Mouse (Mus musculus): ENCODE results near the gene 4930558K02Rik. TPM values are rescaled to one million over a fixed set of nuclear protein-coding genes. Genes with fewer than 3 reads are reported as not detected.

Gene 4930558K02Rik
- total and polyA plus RNA-seq, 3 experiments, result not detected

DNA sequence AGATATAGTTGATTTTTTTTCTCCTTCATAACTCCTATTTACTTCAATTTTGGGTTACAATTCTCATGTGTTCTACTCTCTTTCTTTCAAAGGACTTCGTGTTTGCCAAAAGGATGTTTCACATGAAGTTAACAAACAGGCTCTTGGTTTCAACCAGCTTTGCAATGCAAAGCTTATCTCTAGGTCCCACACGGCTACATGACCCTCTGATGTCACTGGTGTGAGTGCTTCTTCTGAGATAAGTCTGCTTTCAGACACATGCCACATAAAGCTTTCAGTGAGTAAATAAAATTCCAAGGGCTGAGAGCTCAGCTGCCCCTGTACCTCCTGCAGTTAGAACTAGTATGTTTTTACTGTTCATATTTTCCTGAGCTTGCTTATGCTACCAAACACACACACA, 84.9 kb downstream of the 4930558K02Rik start:
- TF ChIP-seq JUN (IDR thresholded peaks at IDR 0.05; ENCODE audit: insufficient read depth, low read depth, low read length), result no peak
- no peak for TF ChIP-seq MAZ (IDR thresholded peaks at IDR 0.05; ENCODE audit: low read depth, low read length)
- no peak for TF ChIP-seq CHD1 (IDR thresholded peaks at IDR 0.05; ENCODE audit: low read depth, low read length)
- TF ChIP-seq MEF2A (IDR thresholded peaks at IDR 0.05; ENCODE audit: borderline replicate concordance, low read depth, low read length), result no peak
- TF ChIP-seq PAX5 (IDR thresholded peaks at IDR 0.05; ENCODE audit: low read length), result no peak
- no peak for TF ChIP-seq UBTF (IDR thresholded peaks at IDR 0.05; ENCODE audit: low read depth, low read length)
- no peak for TF ChIP-seq CHD2 (IDR thresholded peaks at IDR 0.05; ENCODE audit: low read length)
- dilution Hi-C loops (cut with MboI; ENCODE audit: extremely low pct_ligation_motif_present, extremely low pct_unique_long_range_greater_than_20kb, low sequenced_read_pairs), result no loop called here
- no peaks in the 10 kb centered on the region for H3K9me3 ChIP-seq (replicated peaks; ENCODE audit: low read length)

DNA sequence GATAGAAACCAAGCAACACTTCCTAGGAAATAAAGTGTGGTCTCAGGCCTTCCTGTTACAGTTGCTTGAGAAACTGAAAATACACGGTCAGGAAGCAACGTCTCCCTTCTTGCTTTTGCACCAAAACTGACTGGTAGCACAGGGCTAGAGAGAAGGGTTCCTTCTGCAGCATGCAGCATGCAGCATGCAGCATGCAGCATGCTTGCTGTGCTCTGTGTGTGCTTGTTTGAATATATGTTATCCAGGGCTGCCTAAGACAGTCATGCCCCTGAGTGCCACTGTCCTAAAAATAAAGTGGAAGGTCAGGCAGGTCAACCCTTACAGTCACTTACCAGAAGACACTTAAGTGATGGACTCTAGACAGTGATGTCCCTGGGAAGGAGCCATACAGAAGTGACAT, 85.3 kb downstream of the 4930558K02Rik start:
- no peak overlapping the region for H3K4me3 ChIP-seq (replicated peaks in 1 of 3; ENCODE audit: low read depth in 2 of 3, low read length in 2 of 3, poor library complexity in 1 of 3)
- no peaks in the 10 kb centered on the region for H3K79me2 ChIP-seq (replicated peaks; ENCODE audit: control insufficient read depth, extremely low read depth, insufficient read depth, poor library complexity, severe bottlenecking)
- no peaks in the 10 kb centered on the region for H3K27me3 ChIP-seq (replicated peaks)
- no peak overlapping the region; the same call in 1 of the 2 replicates for H3K9ac ChIP-seq (ENCODE audit: insufficient read depth, low read depth)
- H3K27ac ChIP-seq (ENCODE audit: insufficient read depth, low read depth), result peak overlapping the region; percentile 62
- H3K4me2 ChIP-seq (ENCODE audit: insufficient read depth, low read depth, poor library complexity, severe bottlenecking), result peak overlapping the region; percentile 38
- in situ Hi-C loops (cut with MboI; ENCODE audit: low pct_ligation_motif_present, low pct_unique_long_range_greater_than_20kb, low sequenced_read_pairs), result no loop called here
- DNase-seq (ENCODE audit: extremely low read depth), result no peak
- peaks cover 27 to 70% of the 10 kb centered on the region in 2 experiments for H3K4me1 ChIP-seq (ENCODE audit: control insufficient read depth in 1 of 2, insufficient read depth in 2 of 2)
- H3K9me3 ChIP-seq (replicated peaks; ENCODE audit: low read length), result no peaks in the 10 kb centered on the region
- dilution Hi-C loops (cut with MboI; ENCODE audit: extremely low pct_ligation_motif_present, extremely low pct_unique_long_range_greater_than_20kb, low sequenced_read_pairs), result no loop called here
- no peaks in the 10 kb centered on the region for H3K36me3 ChIP-seq (replicated peaks in 1 of 2; ENCODE audit: control insufficient read depth in 1 of 2, insufficient read depth in 1 of 2, low read length in 1 of 2)
- TF ChIP-seq TCF12 (IDR thresholded peaks at IDR 0.05; ENCODE audit: low read depth, low read length), result no peak
- 0 out of 2 replicates have a peak, but pooled peaks have one; percentile 32 for TF ChIP-seq RCOR1 (conservative IDR thresholded peaks at IDR 0.05; ENCODE audit: low read depth, low read length)

More for the DNA sequence above, 84.9 kb downstream of the 4930558K02Rik start:
- Histone ChIP-seq H3K79me2 (replicated peaks; ENCODE audit: control insufficient read depth, extremely low read depth, insufficient read depth, poor library complexity, severe bottlenecking) (no peaks in the 10 kb centered on the region), H3K4me2 (ENCODE audit: insufficient read depth, low read depth, poor library complexity, severe bottlenecking) (no peak overlapping the region), H3K27me3 (replicated peaks) (no peaks in the 10 kb centered on the region), H3K4me3 (replicated peaks in 1 of 3; ENCODE audit: low read depth in 2 of 3, low read length in 2 of 3, poor library complexity in 1 of 3) (no peak overlapping the region), H3K4me1 (ENCODE audit: control insufficient read depth in 1 of 2, insufficient read depth in 2 of 2) (peaks cover 26 to 69% of the 10 kb centered on the region in 2 experiments), H3K27ac (ENCODE audit: insufficient read depth, low read depth) (peak overlapping the region; percentile 31; the same call in 1 of the 2 replicates), H3K36me3 (replicated peaks in 1 of 2; ENCODE audit: control insufficient read depth in 1 of 2, insufficient read depth in 1 of 2, low read length in 1 of 2) (no peaks in the 10 kb centered on the region), H3K9ac (ENCODE audit: insufficient read depth, low read depth) (no peak overlapping the region; the same call in 1 of the 2 replicates)
- peak; percentile 38 for DNase-seq (ENCODE audit: extremely low read depth)
- in situ Hi-C loops (cut with MboI; ENCODE audit: low pct_ligation_motif_present, low pct_unique_long_range_greater_than_20kb, low sequenced_read_pairs), result no loop called here

Other genes with a start within 250 kb of the 4930558K02Rik start
- 0.08 TPM in 2 replicates for gene Fasl, start 191.1 kb downstream of the 4930558K02Rik start, total RNA-seq (2012; rRNA removed)
- gene Fasl, start 191.1 kb downstream of the 4930558K02Rik start, total RNA-seq (2014; rRNA removed), result 0.32 and 0.35 TPM in 2 replicates
- gene Fasl, start 191.1 kb downstream of the 4930558K02Rik start, polyA plus RNA-seq (2012; ENCODE audit: insufficient read length, low read depth), result not detected in 2 replicates
- 21.8 and 22.1 TPM in 2 replicates for gene Suco, start 103.0 kb downstream of the 4930558K02Rik start, total RNA-seq (2012; rRNA removed)
- gene Suco, start 103.0 kb downstream of the 4930558K02Rik start, total RNA-seq (2014; rRNA removed), result 32.0 and 36.1 TPM in 2 replicates
- 39.0 and 41.9 TPM in 2 replicates for gene Suco, start 103.0 kb downstream of the 4930558K02Rik start, polyA plus RNA-seq (2012; ENCODE audit: insufficient read length, low read depth)
- 11.6 and 11.7 TPM in 2 replicates for gene Pigc, start 10.4 kb downstream of the 4930558K02Rik start, total RNA-seq (2012; rRNA removed)
- gene Pigc, start 10.4 kb downstream of the 4930558K02Rik start, total RNA-seq (2014; rRNA removed), result 15.8 and 17.4 TPM in 2 replicates
- gene Pigc, start 10.4 kb downstream of the 4930558K02Rik start, polyA plus RNA-seq (2012; ENCODE audit: insufficient read length, low read depth), result 12.4 and 15.9 TPM in 2 replicates